Mouse (Mus musculus) forebrain, embryonic 14.5 days (tissue): ENCODE data around the gene Gba. TPM values are rescaled to one million over a fixed set of nuclear protein-coding genes. Genes with fewer than 3 reads are reported as not detected.

ENCODE experiments used
- microRNA counts: library from miRNA; unstranded; fragments of <30 nt; microRNA quantifications from one replicate; lab custom pipeline; 2016
- microRNA-seq: library from miRNA; unstranded; fragments of <30 nt; microRNA quantifications from one replicate; pipeline ENCODE4, GENCODE M21; 2016
- polyA plus RNA-seq: library from polyadenylated mRNA; unstranded; fragments of >200 nt; fragmentation: Nextera tagmentation; extraction: Ambion mirVana; gene quantifications from 2 replicates; pipeline ENCODE4 v1.2.1, GENCODE M21; 2014

The Gba gene
- polyA plus RNA-seq, 1 experiment from 2014 or later = 47.9 TPM

MicroRNA genes within 50 kb of the gene (microRNA counts, 519-probe panel; counts per million panel counts)
- 4,656 counts per million, percentile 64 among the panel's probes with 10 or more counts for microRNA mmu-miR-92b (lab: Ali Mortazavi, UCI)

Small RNA genes within 50 kb of the gene (microRNA-seq; reads per million reads assigned to microRNA genes)
- 2,931 reads per million, percentile 88 among the genes with 10 or more reads in this experiment for gene Mir92b

Other genes starting within 250 kb of the Gba start
- 49.7 and 65.0 TPM in 2 replicates for gene Rusc1, start 109.6 kb upstream of the Gba start, polyA plus RNA-seq
- gene Gm43738, start 101.8 kb upstream of the Gba start, polyA plus RNA-seq = not detected in 2 replicates
- gene Fdps, start 101.0 kb upstream of the Gba start, polyA plus RNA-seq = 337 and 389 TPM in 2 replicates
- gene Pklr, start 66.8 kb upstream of the Gba start, polyA plus RNA-seq = 0.06 TPM in 1 of 2 replicates, not detected in the other
- 9.4 and 13.0 TPM in 2 replicates for gene Hcn3, start 42.7 kb upstream of the Gba start, polyA plus RNA-seq
- gene Clk2, start 38.1 kb upstream of the Gba start, polyA plus RNA-seq = 17.0 and 17.9 TPM in 2 replicates
- 90.5 and 104 TPM in 2 replicates for gene Scamp3, start 25.5 kb upstream of the Gba start, polyA plus RNA-seq
- gene Fam189b, start 19.8 kb upstream of the Gba start, polyA plus RNA-seq = 14.7 and 21.7 TPM in 2 replicates
- 49.9 and 57.2 TPM in 2 replicates for gene Thbs3, start 12.3 kb downstream of the Gba start, polyA plus RNA-seq
- gene Mtx1, start 24.2 kb downstream of the Gba start, polyA plus RNA-seq = 156 and 182 TPM in 2 replicates
- gene Muc1, start 26.1 kb downstream of the Gba start, polyA plus RNA-seq = 1.2 and 1.9 TPM in 2 replicates
- gene Krtcap2, start 43.0 kb downstream of the Gba start, polyA plus RNA-seq = 197 and 234 TPM in 2 replicates
- 34.0 and 50.3 TPM in 2 replicates for gene Trim46, start 43.4 kb downstream of the Gba start, polyA plus RNA-seq
- 91.5 and 112 TPM in 2 replicates for gene Dpm3, start 56.4 kb downstream of the Gba start, polyA plus RNA-seq
- gene Slc50a1, start 67.6 kb downstream of the Gba start, polyA plus RNA-seq = 32.4 and 38.4 TPM in 2 replicates
- gene Efna1, start 78.2 kb downstream of the Gba start, polyA plus RNA-seq = 10.5 and 11.6 TPM in 2 replicates
- 30.1 and 42.0 TPM in 2 replicates for gene Efna3, start 120.0 kb downstream of the Gba start, polyA plus RNA-seq
- 12.3 and 14.6 TPM in 2 replicates for gene Efna4, start 135.1 kb downstream of the Gba start, polyA plus RNA-seq
- 13.4 and 19.3 TPM in 2 replicates for gene Adam15, start 147.1 kb downstream of the Gba start, polyA plus RNA-seq
- gene Dcst2, start 159.0 kb downstream of the Gba start, polyA plus RNA-seq = 0.08 and 0.15 TPM in 2 replicates
- gene Dcst1, start 162.3 kb downstream of the Gba start, polyA plus RNA-seq = 0.78 and 0.83 TPM in 2 replicates
- 0.28 and 0.41 TPM in 2 replicates for gene Zbtb7b, start 191.8 kb downstream of the Gba start, polyA plus RNA-seq
- gene Lenep, start 199.9 kb downstream of the Gba start, polyA plus RNA-seq = not detected in 2 replicates
- 34.9 and 41.0 TPM in 2 replicates for gene Flad1, start 208.9 kb downstream of the Gba start, polyA plus RNA-seq
- gene Cks1b, start 215.5 kb downstream of the Gba start, polyA plus RNA-seq = 200 and 269 TPM in 2 replicates
- gene Shc1, start 215.5 kb downstream of the Gba start, polyA plus RNA-seq = 9.9 and 11.8 TPM in 2 replicates
- gene Pygo2, start 227.3 kb downstream of the Gba start, polyA plus RNA-seq = 35.2 and 41.1 TPM in 2 replicates
- gene Pbxip1, start 233.8 kb downstream of the Gba start, polyA plus RNA-seq = 7.7 and 8.3 TPM in 2 replicates